Mouse (Mus musculus) spleen, adult 2 months (tissue): ENCODE results near the gene Mapk14.

Source experiments
- CTCF ChIP-seq: fragments of 200-500 bp; IDR thresholded peaks from 2 replicates; pipeline ENCODE4 v1.5.1; 2011; ENCODE audit warnings: mild to moderate bottlenecking, inconsistent platforms; ENCODE audit not compliant: insufficient read depth, insufficient read length, insufficient replicate concordance; ENCODE audit errors: extremely low read depth
- POLR2A ChIP-seq: fragments of 200-500 bp; IDR thresholded peaks from 2 replicates; pipeline ENCODE4 v1.6.1; 2011; ENCODE audit warnings: low read depth, low read length, inconsistent platforms

DNA sequence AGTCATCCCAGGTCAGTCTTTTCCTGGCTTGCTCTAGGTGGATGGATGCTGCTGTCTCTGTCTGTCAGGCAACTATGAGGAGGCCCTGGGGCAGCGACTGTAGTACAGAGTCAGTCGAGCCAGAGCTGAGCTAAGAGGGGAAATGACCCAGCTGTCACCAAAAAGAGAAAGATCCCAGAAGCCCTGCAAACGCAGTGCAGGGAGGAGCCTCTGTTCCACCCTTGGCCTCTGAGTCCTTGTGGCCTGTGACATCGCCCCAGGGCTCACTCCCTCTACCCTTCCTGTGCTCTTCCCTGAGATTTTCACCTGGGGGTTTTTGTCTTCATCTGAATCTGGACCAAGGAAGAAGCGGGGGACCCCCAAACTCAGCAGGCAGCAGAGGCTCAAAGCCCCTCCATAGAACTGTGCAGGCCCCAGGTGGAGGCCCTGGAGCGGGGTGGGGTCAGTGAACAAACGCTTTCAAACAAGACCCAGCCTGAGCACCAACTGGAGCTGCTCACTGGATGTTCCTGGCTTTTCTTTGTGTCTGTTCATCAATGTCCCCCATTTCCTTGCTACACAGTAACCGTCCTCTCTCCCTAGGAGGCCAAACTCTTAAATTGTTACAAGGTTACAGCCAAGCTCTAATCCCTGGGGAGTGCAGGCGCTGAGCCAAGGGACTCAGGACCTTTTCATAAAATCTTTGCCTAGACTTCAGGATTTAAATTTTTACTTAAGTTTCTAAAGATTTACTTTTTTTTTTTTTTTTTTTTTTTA lies 90.3 kb downstream of the Mapk14 start:
- no peak for TF ChIP-seq CTCF
- no peak for TF ChIP-seq POLR2A
